Mouse (Mus musculus) liver, embryonic 14.5 days (tissue): ENCODE measurements at regions not wholly inside any gene's neighbourhood (a gene's known extent, or its start where the extent isn't known, plus 50 kb on each side); places are given as distances from the start of the nearest gene placed in this dataset.

Source experiments
- ATAC-seq: fragments of 200-750 bp; cut with Nextera tagmentation; 2 replicates; pipeline ENCODE4 v1.8.0; 2017; ENCODE audit warnings: moderate number of reproducible peaks, mild to moderate bottlenecking, moderate library complexity; ENCODE audit not compliant: insufficient read depth
- DNase-seq, 3 experiments: peaks; one replicate each; pipeline ENCODE4 v3.0.0-alpha.2; 2012 to 2013; ENCODE audit warnings: low read depth in 3 of 3, low spot score in 3 of 3
- H3K27ac ChIP-seq: fragments of 300-500 bp; sonication (generic); 2 replicates; pipeline ENCODE4 v1.5.1; 2014; ENCODE audit warnings: moderate library complexity, mild to moderate bottlenecking, control low read depth, inconsistent platforms
- H3K27me3 ChIP-seq: fragments of 300-500 bp; sonication (generic); 2 replicates; pipeline ENCODE4 v1.6.1; 2014; ENCODE audit warnings: mild to moderate bottlenecking, low read length, moderate library complexity; ENCODE audit not compliant: control insufficient read depth, insufficient read depth
- H3K36me3 ChIP-seq: fragments of 300-500 bp; sonication (generic); replicated peaks from 2 replicates; pipeline ENCODE4 v1.6.1; 2014; ENCODE audit warnings: low read depth; ENCODE audit not compliant: control insufficient read depth, insufficient read depth
- H3K4me1 ChIP-seq, 2 experiments: fragments of 200-500 bp in 1 of 2; fragments of 300-500 bp in 1 of 2; sonication (generic) in 1 of 2; replicated peaks; 2 replicates each; pipeline ENCODE4 v1.6.1; 2012 to 2014; ENCODE audit warnings: antibody characterized with exemption in 1 of 2, inconsistent platforms in 1 of 2, low read length in 1 of 2; ENCODE audit not compliant: control insufficient read depth in 2 of 2, insufficient read depth in 2 of 2
- H3K4me2 ChIP-seq: fragments of 300-500 bp; sonication (generic); 2 replicates; pipeline ENCODE4 v1.6.1; 2014; ENCODE audit warnings: low read depth, mild to moderate bottlenecking, control low read depth, moderate library complexity
- H3K4me3 ChIP-seq, 2 experiments: fragments of 200-500 bp in 1 of 2; fragments of 300-500 bp in 1 of 2; sonication (generic) in 1 of 2; 2 replicates each; pipeline ENCODE4 v1.5.1; 2012 to 2014; ENCODE audit warnings: low read depth in 2 of 2, low read length in 2 of 2, mild to moderate bottlenecking in 2 of 2, control low read depth in 1 of 2, inconsistent platforms in 1 of 2, moderate library complexity in 1 of 2; ENCODE audit not compliant: insufficient read depth in 1 of 2
- H3K9ac ChIP-seq: fragments of 300-500 bp; sonication (generic); replicated peaks from 2 replicates; pipeline ENCODE4 v1.6.1; 2014; ENCODE audit warnings: mild to moderate bottlenecking, control low read depth, moderate library complexity
- H3K9me3 ChIP-seq: fragments of 300-500 bp; sonication (generic); 2 replicates; pipeline ENCODE4 v1.6.1; 2016; ENCODE audit warnings: low read length, mixed read lengths; ENCODE audit not compliant: control insufficient read depth
- CTCF ChIP-seq: IDR thresholded peaks from 2 replicates; pipeline ENCODE4 v1.5.1; 2016; ENCODE audit warnings: antibody characterized with exemption, low read depth, control low read depth
- EP300 ChIP-seq: IDR thresholded peaks from 2 replicates; pipeline ENCODE4 v1.6.1; 2016; ENCODE audit warnings: antibody characterized with exemption, low read depth
- WGBS: fragments of 180-500 bp; shearing (Covaris S2); extraction: QIAGEN DNeasy Blood & Tissue Kit; methylation state at CpG from one replicate; pipeline ENCODE4 v1.1.7; 2014; ENCODE audit not compliant: insufficient replicate concordance; 5-methylcytosine and 5-hydroxymethylcytosine counted together

DNA sequence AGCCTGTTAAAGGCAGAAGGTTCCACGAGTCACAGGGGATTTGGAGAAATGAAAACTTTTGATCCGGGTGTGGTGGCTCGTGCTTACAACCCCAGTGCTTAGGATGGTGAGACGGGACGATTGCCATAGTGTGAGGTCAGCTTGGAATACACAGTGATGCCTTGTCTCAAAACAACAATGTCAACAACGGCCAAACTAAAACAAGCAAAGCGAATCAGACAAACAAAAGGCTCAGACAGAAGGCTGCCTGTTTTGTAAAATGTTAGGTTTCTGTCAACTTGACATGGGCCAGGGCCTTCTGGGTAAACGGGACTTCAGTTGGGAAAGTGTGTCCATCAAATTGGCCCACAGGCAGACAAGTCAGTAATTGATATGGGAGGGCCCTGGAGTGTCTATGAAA, 201.6 kb downstream of the Etnk1 start:
- H3K4me2 ChIP-seq, result no peak overlapping the region
- TF ChIP-seq EP300, result no peak
- no peak for TF ChIP-seq CTCF
- WGBS, result 52% methylated on average over 8 of the region's 8 CpGs
- DNase-seq (no peak), ATAC-seq (no peak)
- H3K27me3 ChIP-seq, result no peaks in the 10 kb centered on the region
- no peak overlapping the region for H3K27ac ChIP-seq
- no peak overlapping the region for H3K9ac ChIP-seq
- H3K36me3 ChIP-seq, result no peaks in the 10 kb centered on the region
- no peak overlapping the region for H3K4me3 ChIP-seq
- no peaks in the 10 kb centered on the region for H3K9me3 ChIP-seq
- no peaks in the 10 kb centered on the region for H3K4me1 ChIP-seq

- 64% methylated on average over 5 of the region's 5 CpGs for WGBS
- DNase-seq, result no peak
- Histone ChIP-seq H3K27ac (no peak overlapping the region), H3K4me2 (no peak overlapping the region), H3K9ac (no peak overlapping the region), H3K36me3 (no peaks in the 10 kb centered on the region), H3K4me3 (no peak overlapping the region), H3K27me3 (no peaks in the 10 kb centered on the region), H3K4me1 (no peaks in the 10 kb centered on the region), H3K9me3 (no peaks in the 10 kb centered on the region)
- TF ChIP-seq EP300 (no peak), CTCF (no peak)
- ATAC-seq, result no peak
Measured at GRCm38 (mm10) chr6:143372487-143372886, 205.5 kb downstream of the Etnk1 start.

GRCm38 (mm10) chr6:143373686-143374273, 206.8 kb downstream of the Etnk1 start:
- no peaks in the 10 kb centered on the region for H3K36me3 ChIP-seq
- no peaks in the 10 kb centered on the region for H3K9me3 ChIP-seq
- peak; percentile 89 for TF ChIP-seq CTCF
- no peak for TF ChIP-seq EP300
- no peak overlapping the region for H3K27ac ChIP-seq
- no peaks in the 10 kb centered on the region for H3K4me1 ChIP-seq
- no peak overlapping the region for H3K4me2 ChIP-seq
- H3K9ac ChIP-seq, result no peak overlapping the region
- 43% methylated on average over 15 of the region's 15 CpGs for WGBS
- no peaks in the 10 kb centered on the region for H3K27me3 ChIP-seq
- ATAC-seq (peak; percentile 50; the same call in 1 of the 2 replicates), DNase-seq (peak in 2 of 3 experiments; percentile 13 to 17)
- H3K4me3 ChIP-seq, result no peak overlapping the region

DNA sequence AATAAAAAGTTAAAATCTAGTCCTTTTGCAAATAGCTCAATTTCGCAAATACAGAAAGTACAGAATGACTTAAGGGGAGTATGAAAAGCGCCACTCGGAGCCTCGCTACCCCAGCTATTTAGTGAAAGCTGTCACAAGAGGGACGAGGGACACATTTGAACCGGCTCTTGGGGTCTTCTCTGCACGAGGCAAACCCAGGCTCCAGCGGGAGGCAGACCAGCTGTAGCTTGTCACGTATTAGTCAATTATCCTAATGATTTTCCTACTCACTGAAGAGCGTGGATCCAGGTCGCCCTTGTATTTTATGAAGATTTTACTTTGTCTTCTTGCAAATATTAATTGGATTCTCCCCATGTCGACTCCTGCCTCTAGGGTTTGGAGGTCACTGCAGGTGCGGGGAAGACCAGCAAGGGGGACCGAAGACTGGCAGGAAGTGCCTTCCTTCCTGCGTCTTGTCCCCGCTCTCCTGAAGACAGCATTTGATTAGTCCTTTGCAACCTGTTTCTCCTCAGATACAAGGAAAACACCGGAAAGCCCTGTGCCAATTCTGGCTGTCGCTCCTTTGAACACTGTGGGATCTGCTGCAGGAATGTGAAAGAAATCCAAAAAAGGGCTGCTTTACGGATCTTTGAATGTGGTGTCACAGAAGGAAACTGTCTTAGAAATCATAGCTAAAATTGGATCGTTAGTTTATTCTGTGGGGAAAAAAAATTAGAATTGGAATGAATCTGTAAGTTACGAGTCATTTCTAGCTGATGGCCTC, 209.1 kb downstream of the Etnk1 start:
- 60% methylated on average over 21 of the region's 21 CpGs for whole genome bisulfite sequencing
- ATAC-seq, result no peak

GRCm38 (mm10) chr6:143377121-143377520, 210.1 kb downstream of the Etnk1 start:
- Histone ChIP-seq H3K9me3 (no peaks in the 10 kb centered on the region), H3K27ac (no peak overlapping the region), H3K4me3 (no peak overlapping the region), H3K4me1 (no peaks in the 10 kb centered on the region), H3K36me3 (no peaks in the 10 kb centered on the region), H3K9ac (no peak overlapping the region), H3K4me2 (no peak overlapping the region), H3K27me3 (no peaks in the 10 kb centered on the region)
- ATAC-seq (no peak), DNase-seq (no peak)
- 75% methylated on average over 14 of the region's 14 CpGs for WGBS
- no peak for TF ChIP-seq EP300
- no peak for TF ChIP-seq CTCF

More for the DNA sequence above, 209.1 kb downstream of the Etnk1 start:
- no peaks in the 10 kb centered on the region for H3K9me3 ChIP-seq
- no peak overlapping the region for H3K9ac ChIP-seq
- H3K4me1 ChIP-seq, result no peaks in the 10 kb centered on the region
- no peaks in the 10 kb centered on the region for H3K36me3 ChIP-seq
- DNase-seq, result no peak
- H3K27me3 ChIP-seq, result no peaks in the 10 kb centered on the region
- H3K4me2 ChIP-seq, result no peak overlapping the region
- no peak overlapping the region for H3K4me3 ChIP-seq
- TF ChIP-seq CTCF (no peak), EP300 (no peak)
- H3K27ac ChIP-seq, result no peak overlapping the region
